Mouse (Mus musculus): ENCODE results near the gene Scn11a.

The Scn11a gene

GRCm38 (mm10) chr9:119795254-119795912, 29.9 kb downstream of the Scn11a start:
- DNase-seq (ENCODE audit: low spot score in 2 of 2), result no peak

DNA sequence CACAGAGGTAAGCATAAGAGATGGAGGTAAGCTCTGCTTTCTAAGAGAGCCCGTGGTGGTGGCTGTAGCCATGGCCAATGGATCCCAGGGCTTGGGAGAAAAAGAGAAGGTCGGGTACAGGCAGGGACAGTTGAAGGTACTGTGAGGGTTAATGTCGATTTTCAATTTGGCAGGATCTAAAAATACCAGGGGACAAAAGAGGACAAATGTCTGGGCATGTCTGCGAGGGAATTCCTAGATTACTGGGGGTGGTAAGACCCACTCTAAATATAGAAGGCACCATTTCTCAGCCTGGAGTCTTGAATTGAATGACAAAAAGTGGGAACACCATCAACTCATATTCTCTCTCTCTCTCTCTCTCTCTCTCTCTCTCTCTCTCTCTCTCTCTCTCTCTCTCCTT, 30.8 kb downstream of the Scn11a start:
- no peak for DNase-seq (ENCODE audit: low spot score in 2 of 2)

DNA sequence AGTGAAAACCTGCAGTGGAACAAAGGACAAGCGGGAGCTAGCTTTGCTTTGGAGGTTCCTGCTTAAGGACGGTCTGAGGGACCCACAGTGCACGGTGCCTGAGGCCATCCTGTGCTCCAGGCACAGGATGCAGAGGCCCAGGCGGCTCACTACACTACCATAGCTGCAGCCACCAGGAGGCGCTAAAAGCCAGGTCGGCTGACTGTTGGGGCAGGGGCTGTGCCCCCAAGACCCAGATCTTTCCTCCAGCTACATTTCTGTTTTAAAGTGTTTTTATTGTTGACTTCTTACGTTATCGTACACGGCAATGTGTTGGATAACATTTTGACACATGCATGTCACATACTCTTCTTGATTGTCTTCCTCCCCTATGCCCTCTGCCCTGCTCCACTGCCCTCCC, 32.8 kb downstream of the Scn11a start:
- DNase-seq (ENCODE audit: low spot score in 2 of 2), result no peak

GRCm38 (mm10) chr9:119780901-119781300, 44.4 kb downstream of the Scn11a start:
- DNase-seq (ENCODE audit: low spot score in 2 of 2), result no peak

DNA sequence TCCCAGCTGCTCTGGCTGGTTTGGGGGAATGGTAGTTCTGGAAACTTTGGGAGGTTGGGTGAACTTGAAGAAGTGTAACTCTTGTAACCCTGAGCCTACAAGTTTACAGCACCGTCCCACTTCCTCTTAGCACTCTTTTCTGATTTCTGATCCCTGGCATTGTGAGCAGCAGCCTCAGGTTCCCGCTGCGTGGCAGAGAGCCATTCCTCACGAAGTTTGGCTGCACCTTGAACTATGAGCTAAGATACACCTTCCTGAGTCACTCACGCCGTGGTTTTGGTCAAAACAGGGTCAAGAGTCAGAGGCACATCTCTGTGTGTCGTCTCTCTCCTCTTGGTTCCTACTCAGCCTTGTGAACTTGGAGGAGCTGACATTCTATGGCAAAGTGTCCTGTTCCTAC, 48.6 kb downstream of the Scn11a start:
- no peak for DNase-seq (ENCODE audit: low spot score in 2 of 2)

DNA sequence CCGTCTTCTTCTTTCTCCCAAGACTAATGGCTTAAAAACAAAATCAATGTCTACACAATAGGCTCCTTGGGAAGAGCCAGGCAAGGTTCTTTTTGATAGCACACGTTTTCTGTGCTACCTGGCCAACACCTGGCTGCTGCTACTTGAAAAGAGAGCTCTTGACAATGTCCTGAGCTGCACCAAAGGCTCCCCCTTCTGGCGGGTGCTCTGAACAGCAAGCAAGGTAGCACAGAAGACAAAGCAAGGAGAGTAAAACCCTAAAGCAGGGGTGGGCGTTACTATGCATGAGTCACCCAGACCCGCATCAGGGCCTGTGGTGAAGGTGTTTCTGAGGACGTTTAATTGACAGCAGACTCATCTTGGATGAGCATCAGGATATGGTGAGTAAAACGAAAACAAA, 56.7 kb downstream of the Scn11a start:
- DNase-seq (ENCODE audit: low spot score in 2 of 2), result peak in 1 of 2 experiments; percentile 24

- no peak for DNase-seq (ENCODE audit: low spot score in 2 of 2)
Measured at GRCm38 (mm10) chr9:119760226-119760625, 65.0 kb downstream of the Scn11a start.

DNA sequence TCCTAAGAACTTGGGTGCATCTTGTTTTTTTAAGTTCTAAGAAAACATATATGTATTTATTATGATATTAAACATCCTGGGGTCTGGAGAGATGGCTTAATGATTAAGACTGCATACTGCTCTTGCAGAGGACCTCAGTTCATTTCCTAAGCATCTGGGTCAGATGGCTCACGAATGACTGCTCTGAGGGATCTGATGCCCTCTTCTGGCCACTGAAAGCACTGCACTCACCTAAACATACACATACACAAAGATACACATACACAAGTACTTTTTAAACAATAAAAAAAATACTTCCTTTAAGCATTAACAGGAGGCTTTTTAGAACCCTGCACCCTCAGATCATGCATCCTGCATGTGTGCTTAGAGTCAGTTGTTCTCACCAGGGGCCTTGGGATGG, 65.8 kb downstream of the Scn11a start:
- no peak for DNase-seq (ENCODE audit: low spot score in 2 of 2)

DNA sequence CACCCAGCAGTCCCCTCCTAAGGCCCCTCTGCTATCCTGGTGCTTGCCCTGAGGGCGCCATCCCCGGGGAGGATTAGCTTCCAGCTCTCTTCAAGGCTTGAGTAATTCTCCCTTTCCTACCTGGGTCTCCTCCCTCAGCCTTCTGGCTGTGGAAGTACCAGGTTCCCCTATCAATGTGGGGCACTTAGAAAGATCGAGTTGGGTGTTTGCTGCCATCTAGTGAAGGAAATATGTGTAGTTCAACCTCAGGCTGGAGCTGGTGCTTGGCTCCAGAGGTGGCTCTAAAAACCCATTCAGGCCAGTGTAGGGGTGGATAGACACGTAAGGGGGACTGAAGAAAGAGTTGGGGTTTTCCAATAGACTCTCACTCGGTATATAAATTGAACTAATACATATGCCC, 73.7 kb downstream of the Scn11a start:
- DNase-seq (ENCODE audit: low spot score in 2 of 2), result peak in 1 of 2 experiments; percentile 6

- DNase-seq (ENCODE audit: low spot score in 2 of 2), result no peak
Measured at GRCm38 (mm10) chr9:119749112-119749511, 76.1 kb downstream of the Scn11a start.

GRCm38 (mm10) chr9:119743900-119744299, 81.4 kb downstream of the Scn11a start:
- no peak for DNase-seq (ENCODE audit: low spot score in 2 of 2)

- no peak for DNase-seq (ENCODE audit: low spot score in 2 of 2)
Measured at GRCm38 (mm10) chr9:119743312-119743711, 81.9 kb downstream of the Scn11a start.

GRCm38 (mm10) chr9:119741101-119741786, 84.0 kb downstream of the Scn11a start:
- DNase-seq (ENCODE audit: low spot score in 2 of 2), result no peak

DNA sequence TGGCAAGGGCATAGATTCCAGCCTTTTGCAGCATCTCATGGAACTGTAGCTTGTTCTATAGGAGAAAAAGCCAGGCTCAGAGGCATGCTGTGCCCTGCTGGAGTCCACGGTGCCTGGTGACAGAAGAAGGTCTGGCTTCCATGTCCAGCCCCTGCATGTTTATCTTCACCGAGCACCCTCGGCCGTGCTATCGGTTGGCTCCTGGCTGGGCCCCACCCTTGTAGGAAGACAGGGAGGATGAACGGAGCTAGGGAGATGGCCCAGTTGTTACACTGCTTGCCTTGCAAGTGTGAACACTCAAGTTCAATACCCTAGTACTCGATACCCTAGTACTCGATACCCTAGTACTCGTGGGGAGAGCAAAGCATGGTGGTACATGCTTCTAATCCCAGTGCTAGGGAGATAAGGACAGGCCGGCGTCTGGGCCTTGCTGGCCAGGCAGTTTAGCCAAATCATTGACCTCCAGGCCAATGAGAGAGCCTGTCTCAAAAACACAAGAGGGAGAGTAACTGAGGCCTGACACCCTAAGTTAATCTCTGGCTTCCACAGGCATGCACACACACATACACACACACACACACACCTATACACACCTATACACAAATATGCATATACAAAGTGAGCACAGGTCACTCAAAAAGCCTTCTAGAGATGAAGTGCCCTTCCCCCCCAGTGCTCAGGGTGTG, 96.7 kb downstream of the Scn11a start:
- DNase-seq (ENCODE audit: low spot score in 2 of 2), result no peak

DNA sequence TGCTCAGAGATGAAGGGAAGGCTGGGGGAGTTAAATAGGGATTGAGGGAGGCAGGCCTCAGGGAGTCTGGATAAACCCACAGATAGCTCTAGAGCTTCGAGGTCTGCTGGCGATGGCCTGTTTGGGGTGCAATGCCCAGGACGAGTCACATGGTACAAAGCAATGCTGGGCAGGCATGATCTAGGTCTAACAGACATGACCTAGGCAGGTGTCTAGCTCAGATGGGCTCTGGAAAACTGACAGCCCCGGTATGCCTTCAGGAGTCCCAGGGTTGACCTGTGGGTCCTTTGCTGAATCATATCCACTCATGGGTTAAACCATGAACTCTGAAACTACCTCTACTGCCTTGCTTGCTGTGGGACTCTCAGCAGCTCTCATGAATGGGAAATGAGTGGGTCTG, 98.3 kb downstream of the Scn11a start:
- DNase-seq (ENCODE audit: low spot score in 2 of 2), result no peak

GRCm38 (mm10) chr9:119725293-119725862, 99.9 kb downstream of the Scn11a start:
- peak in 1 of 2 experiments; percentile 14 for DNase-seq (ENCODE audit: low spot score in 2 of 2)

- DNase-seq (ENCODE audit: low spot score in 2 of 2), result no peak
Measured at GRCm38 (mm10) chr9:119719222-119719621, 106.0 kb downstream of the Scn11a start, which contains the start of gene Scn10a. Scn10a (minus strand) TSS chr9:119719322.

DNA sequence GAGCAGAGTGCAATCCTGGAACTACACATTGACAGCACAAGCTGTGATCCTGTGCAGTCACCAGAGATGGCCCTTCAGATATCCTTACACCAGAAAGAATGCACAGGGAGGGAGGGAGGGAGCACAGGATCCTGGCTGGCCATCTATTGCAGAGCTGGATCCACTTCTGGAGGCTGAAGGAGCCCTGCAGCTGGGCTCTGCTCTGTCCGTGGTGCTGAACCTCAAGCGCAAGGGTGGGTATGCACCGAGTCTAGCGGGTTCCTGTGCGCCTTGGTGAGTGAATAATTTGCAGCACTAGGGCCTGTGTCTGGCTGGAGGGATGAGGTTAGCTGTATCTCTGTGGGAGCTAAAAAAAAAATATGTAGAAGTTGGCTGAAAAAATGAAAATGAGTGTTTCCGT, 118.6 kb downstream of the Scn11a start:
- DNase-seq (ENCODE audit: low spot score in 2 of 2), result no peak
